Mouse (Mus musculus) C2C12 (cell line): ENCODE data around the gene Polr3k.
A peak's percentile ranks its signal among the peaks of the same experiment; 100 is the strongest.

Experiments
- CEBPB ChIP-seq: IDR thresholded peaks from one replicate; pipeline ENCODE4 v1.6.1; 2011; ENCODE audit warnings: low read depth, mild to moderate bottlenecking, control low read depth, moderate library complexity
- CTCF ChIP-seq: IDR thresholded peaks from one replicate; pipeline ENCODE4 v1.5.1; 2011; ENCODE audit not compliant: control insufficient read depth, insufficient read depth, insufficient read length
- FOSL1 ChIP-seq: IDR thresholded peaks from one replicate; pipeline ENCODE4 v1.8.0; 2011; ENCODE audit warnings: mild to moderate bottlenecking, low read length; ENCODE audit not compliant: poor library complexity, insufficient read depth, severe bottlenecking
- MAX ChIP-seq: IDR thresholded peaks from one replicate; pipeline ENCODE4 v1.6.1; 2011; ENCODE audit warnings: mild to moderate bottlenecking, control low read depth

DNA sequence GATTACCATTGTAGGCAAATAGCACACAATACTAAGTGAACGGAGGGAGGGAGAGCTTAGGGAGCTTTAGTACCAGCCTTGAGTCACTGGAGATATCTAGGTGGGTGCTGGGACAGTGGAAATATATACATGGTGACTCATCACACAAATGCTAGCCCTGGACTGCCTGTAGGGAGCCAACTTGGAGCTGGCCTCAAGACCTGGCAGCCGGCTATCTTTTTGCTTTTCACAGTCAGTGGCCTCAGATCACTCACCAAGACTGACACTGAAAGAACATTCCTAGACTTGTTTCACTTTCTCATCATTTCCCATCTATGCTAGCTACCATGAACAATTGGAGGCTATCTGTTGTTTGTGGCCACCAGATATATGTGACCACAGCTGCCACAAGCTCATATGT lies 31.4 kb upstream of the Polr3k start:
- TF ChIP-seq CTCF (no peak), MAX (no peak), CEBPB (no peak), FOSL1 (peak; percentile 51)
